Mouse (Mus musculus): Measurements from ENCODE around the gene Gm10192. TPM values are rescaled to one million over a fixed set of nuclear protein-coding genes. Genes with fewer than 3 reads are reported as not detected.
"Not testable (repeated sequence)": the region's sequence is repeated elsewhere in the genome, so short reads cannot be mapped to it uniquely, and the experiment has no call there.

The Gm10192 gene
- not detected in 2 replicates for polyA plus RNA-seq (2011; ENCODE audit: insufficient read length, low read depth, missing spikeins)

GRCm38 (mm10) chr4:97183066-97183465 is at the start of gene Gm10192:
TSS of gene Gm10192 (minus strand) at chr4:97183166.
- not testable (repeated sequence) for H3K4me1 ChIP-seq (ENCODE audit: control insufficient read depth, insufficient read depth, low read length); H3K27ac ChIP-seq (ENCODE audit: insufficient read depth, low read length); H3K4me3 ChIP-seq (ENCODE audit: insufficient read depth, low read length)

GRCm38 (mm10) chr4:97230411-97231104 is 47.6 kb upstream of the Gm10192 start:
- Histone ChIP-seq H3K4me1 (ENCODE audit: control insufficient read depth, insufficient read depth, low read length) (no peaks in the 10 kb centered on the region), H3K4me3 (ENCODE audit: insufficient read depth, low read length) (no peak overlapping the region), H3K27ac (ENCODE audit: insufficient read depth, low read length) (no peak overlapping the region)
- TF ChIP-seq POLR2A (IDR thresholded peaks at IDR 0.05; ENCODE audit: low read depth, low read length) (no peak), CTCF (IDR thresholded peaks at IDR 0.05; ENCODE audit: borderline replicate concordance, insufficient read depth, low read length) (no peak)

- no peaks in the 10 kb centered on the region for H3K4me1 ChIP-seq (ENCODE audit: control insufficient read depth, insufficient read depth, low read length)
- no peak overlapping the region for H3K27ac ChIP-seq (ENCODE audit: insufficient read depth, low read length)
- H3K4me3 ChIP-seq (ENCODE audit: insufficient read depth, low read length) = no peak overlapping the region
- TF ChIP-seq CTCF (IDR thresholded peaks at IDR 0.05; ENCODE audit: borderline replicate concordance, insufficient read depth, low read length) = no peak
- no peak for TF ChIP-seq POLR2A (IDR thresholded peaks at IDR 0.05; ENCODE audit: low read depth, low read length)
Observed at GRCm38 (mm10) chr4:97219701-97220100, 36.7 kb upstream of the Gm10192 start.

- no peak overlapping the region for H3K27ac ChIP-seq (ENCODE audit: insufficient read depth, low read length)
- TF ChIP-seq CTCF (IDR thresholded peaks at IDR 0.05; ENCODE audit: borderline replicate concordance, insufficient read depth, low read length) = no peak
- no peak for TF ChIP-seq POLR2A (IDR thresholded peaks at IDR 0.05; ENCODE audit: low read depth, low read length)
- no peaks in the 10 kb centered on the region for H3K4me1 ChIP-seq (ENCODE audit: control insufficient read depth, insufficient read depth, low read length)
- H3K4me3 ChIP-seq (ENCODE audit: insufficient read depth, low read length) = no peak overlapping the region
Observed at GRCm38 (mm10) chr4:97217906-97218305, 34.9 kb upstream of the Gm10192 start.

- no peak overlapping the region for H3K27ac ChIP-seq (ENCODE audit: insufficient read depth, low read length)
- H3K4me3 ChIP-seq (ENCODE audit: insufficient read depth, low read length) = no peak overlapping the region
- TF ChIP-seq CTCF (IDR thresholded peaks at IDR 0.05; ENCODE audit: borderline replicate concordance, insufficient read depth, low read length) (no peak), POLR2A (IDR thresholded peaks at IDR 0.05; ENCODE audit: low read depth, low read length) (no peak)
- H3K4me1 ChIP-seq (ENCODE audit: control insufficient read depth, insufficient read depth, low read length) = no peaks in the 10 kb centered on the region
Observed at GRCm38 (mm10) chr4:97212514-97212913, 29.5 kb upstream of the Gm10192 start.

- H3K4me3 ChIP-seq (ENCODE audit: insufficient read depth, low read length); H3K27ac ChIP-seq (ENCODE audit: insufficient read depth, low read length); H3K4me1 ChIP-seq (ENCODE audit: control insufficient read depth, insufficient read depth, low read length): not testable (repeated sequence)
Observed at GRCm38 (mm10) chr4:97202986-97203385, 20.0 kb upstream of the Gm10192 start.

- TF ChIP-seq CTCF (IDR thresholded peaks at IDR 0.05; ENCODE audit: borderline replicate concordance, insufficient read depth, low read length) (no peak), POLR2A (IDR thresholded peaks at IDR 0.05; ENCODE audit: low read depth, low read length) (no peak)
- Histone ChIP-seq H3K4me3 (ENCODE audit: insufficient read depth, low read length) (no peak overlapping the region), H3K27ac (ENCODE audit: insufficient read depth, low read length) (no peak overlapping the region), H3K4me1 (ENCODE audit: control insufficient read depth, insufficient read depth, low read length) (no peaks in the 10 kb centered on the region)
Observed at GRCm38 (mm10) chr4:97193176-97193575, 10.2 kb upstream of the Gm10192 start.

- TF ChIP-seq CTCF (IDR thresholded peaks at IDR 0.05; ENCODE audit: borderline replicate concordance, insufficient read depth, low read length) = no peak
- TF ChIP-seq POLR2A (IDR thresholded peaks at IDR 0.05; ENCODE audit: low read depth, low read length) = no peak
- no peak overlapping the region for H3K4me3 ChIP-seq (ENCODE audit: insufficient read depth, low read length)
- H3K4me1 ChIP-seq (ENCODE audit: control insufficient read depth, insufficient read depth, low read length) = no peaks in the 10 kb centered on the region
- H3K27ac ChIP-seq (ENCODE audit: insufficient read depth, low read length) = no peak overlapping the region
Observed at GRCm38 (mm10) chr4:97192601-97193000, 9.6 kb upstream of the Gm10192 start.

GRCm38 (mm10) chr4:97180396-97180795 is 2.6 kb downstream of the Gm10192 start:
- H3K4me1 ChIP-seq (ENCODE audit: control insufficient read depth, insufficient read depth, low read length) = no peaks in the 10 kb centered on the region
- peak overlapping the region; percentile 25; the same call in 1 of the 2 replicates for H3K27ac ChIP-seq (ENCODE audit: insufficient read depth, low read length)
- TF ChIP-seq POLR2A (IDR thresholded peaks at IDR 0.05; ENCODE audit: low read depth, low read length) (no peak), CTCF (IDR thresholded peaks at IDR 0.05; ENCODE audit: borderline replicate concordance, insufficient read depth, low read length) (no peak)
- no peak overlapping the region for H3K4me3 ChIP-seq (ENCODE audit: insufficient read depth, low read length)

- H3K4me1 ChIP-seq (ENCODE audit: control insufficient read depth, insufficient read depth, low read length) = peaks cover 4% of the 10 kb centered on the region; the same call in 1 of the 2 replicates
- 0 out of 2 replicates have a peak overlapping the region, but pooled peaks have one; percentile 25 for H3K27ac ChIP-seq (ENCODE audit: insufficient read depth, low read length)
- H3K4me3 ChIP-seq (ENCODE audit: insufficient read depth, low read length) = no peak overlapping the region
- TF ChIP-seq POLR2A (IDR thresholded peaks at IDR 0.05; ENCODE audit: low read depth, low read length) = no peak
- no peak for TF ChIP-seq CTCF (IDR thresholded peaks at IDR 0.05; ENCODE audit: borderline replicate concordance, insufficient read depth, low read length)
Observed at GRCm38 (mm10) chr4:97156841-97157345, 26.1 kb downstream of the Gm10192 start.

Data from embryonic fibroblast, embryonic 13.5 days (primary cell).